Mouse (Mus musculus): ENCODE measurements at regions not wholly inside any gene's neighbourhood (a gene's known extent, or its start where the extent isn't known, plus 50 kb on each side); places are given as distances from the start of the nearest gene placed in this dataset.

- no peak overlapping the region for H3K4me2 ChIP-seq (ENCODE audit: low read length)
- ATAC-seq (replicated peaks; ENCODE audit: low FRiP score, low TSS enrichment, low read depth) (no peak), DNase-seq (ENCODE audit: low spot score) (no peak)
- no peak overlapping the region for H3K4me3 ChIP-seq (ENCODE audit: low read depth, low read length)
- no peaks in the 10 kb centered on the region for H3K27me3 ChIP-seq (replicated peaks; ENCODE audit: control insufficient read depth, insufficient read depth, low read length)
- H3K27ac ChIP-seq (ENCODE audit: low read depth) = no peak overlapping the region
- H3K9me3 ChIP-seq (ENCODE audit: control insufficient read depth, low read length) = no peaks in the 10 kb centered on the region
- no peaks in the 10 kb centered on the region for H3K36me3 ChIP-seq (ENCODE audit: control insufficient read depth, insufficient read depth, low read length)
- WGBS = 60% methylated on average over 6 of the region's 6 CpGs
- no peak overlapping the region for H3K9ac ChIP-seq (ENCODE audit: low read length)
- no peaks in the 10 kb centered on the region for H3K4me1 ChIP-seq (replicated peaks; ENCODE audit: control insufficient read depth, insufficient read depth, low read length)
Observed at GRCm38 (mm10) chr11:109032729-109033128, 111.4 kb downstream of the E030025P04Rik start.

- 15% methylated on average over 3 of the region's 3 CpGs for WGBS
Observed at GRCm38 (mm10) chr11:109030486-109030885, 110.3 kb downstream of the Axin2 start.

DNA sequence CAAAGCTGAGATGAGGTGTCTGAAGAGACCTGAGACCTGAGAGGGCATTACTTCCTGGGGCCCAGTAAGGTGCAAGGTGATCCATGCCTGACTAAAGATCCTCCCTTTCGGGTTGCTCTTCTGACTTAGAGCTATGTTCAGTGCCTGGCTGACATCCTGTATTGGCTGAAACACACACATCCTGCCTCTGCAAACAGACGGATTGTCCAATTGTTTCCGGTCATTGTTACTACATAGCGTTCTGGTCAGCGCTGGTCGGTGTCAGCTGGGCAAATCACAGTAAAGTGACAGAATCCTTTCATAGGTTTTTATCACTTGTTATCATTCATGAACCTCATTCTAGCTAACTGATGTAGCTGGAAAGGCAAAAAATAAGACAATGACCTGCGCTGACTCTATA is 109.7 kb downstream of the Axin2 start:
- H3K9me3 ChIP-seq (ENCODE audit: control insufficient read depth, low read length) = no peaks in the 10 kb centered on the region
- H3K36me3 ChIP-seq (ENCODE audit: control insufficient read depth, insufficient read depth, low read length) = no peaks in the 10 kb centered on the region
- no peak overlapping the region for H3K27ac ChIP-seq (ENCODE audit: low read depth)
- no peak overlapping the region for H3K4me3 ChIP-seq (ENCODE audit: low read depth, low read length)
- ATAC-seq (replicated peaks; ENCODE audit: low FRiP score, low TSS enrichment, low read depth) = no peak
- H3K9ac ChIP-seq (ENCODE audit: low read length) = no peak overlapping the region
- DNase-seq (ENCODE audit: low spot score) = no peak
- H3K4me2 ChIP-seq (ENCODE audit: low read length) = no peak overlapping the region
- H3K4me1 ChIP-seq (replicated peaks; ENCODE audit: control insufficient read depth, insufficient read depth, low read length) = no peaks in the 10 kb centered on the region
- 68% methylated on average over 7 of the region's 7 CpGs for WGBS
- H3K27me3 ChIP-seq (replicated peaks; ENCODE audit: control insufficient read depth, insufficient read depth, low read length) = no peaks in the 10 kb centered on the region

More at GRCm38 (mm10) chr11:109030486-109030885, 110.3 kb downstream of the Axin2 start:
- H3K4me3 ChIP-seq (ENCODE audit: low read depth, low read length) = no peak overlapping the region
- DNase-seq (ENCODE audit: low spot score) = peak; percentile 86
- no peaks in the 10 kb centered on the region for H3K27me3 ChIP-seq (replicated peaks; ENCODE audit: control insufficient read depth, insufficient read depth, low read length)
- H3K4me2 ChIP-seq (ENCODE audit: low read length) = no peak overlapping the region
- no peaks in the 10 kb centered on the region for H3K36me3 ChIP-seq (ENCODE audit: control insufficient read depth, insufficient read depth, low read length)
- no peak overlapping the region for H3K9ac ChIP-seq (ENCODE audit: low read length)
- H3K4me1 ChIP-seq (replicated peaks; ENCODE audit: control insufficient read depth, insufficient read depth, low read length) = no peaks in the 10 kb centered on the region
- H3K9me3 ChIP-seq (ENCODE audit: control insufficient read depth, low read length) = no peaks in the 10 kb centered on the region
- no peak overlapping the region for H3K27ac ChIP-seq (ENCODE audit: low read depth)
- no peak for ATAC-seq (replicated peaks; ENCODE audit: low FRiP score, low TSS enrichment, low read depth)

DNA sequence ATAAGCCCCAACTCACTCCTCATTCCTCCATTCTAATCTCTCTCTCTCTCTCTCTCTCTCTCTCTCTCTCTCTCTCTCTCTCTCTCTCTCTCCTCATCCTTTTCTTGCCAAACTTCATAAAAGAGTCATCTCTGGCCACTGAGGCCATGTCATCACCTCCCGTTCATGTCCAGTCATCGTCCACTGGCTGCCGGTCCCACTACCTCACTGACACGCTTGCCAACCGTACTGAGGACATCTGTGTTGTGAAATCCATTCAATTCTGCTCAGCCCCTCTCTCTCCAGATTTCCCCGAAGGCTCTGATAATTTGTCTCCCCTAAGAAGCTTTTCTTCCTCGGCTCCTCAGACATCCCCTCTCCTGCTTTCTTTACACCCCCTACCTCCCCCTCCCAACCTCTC is 94.7 kb downstream of the Axin2 start:
- Histone ChIP-seq H3K27me3 (replicated peaks; ENCODE audit: control insufficient read depth, insufficient read depth, low read length) (no peaks in the 10 kb centered on the region), H3K4me3 (ENCODE audit: low read depth, low read length) (no peak overlapping the region), H3K9me3 (ENCODE audit: control insufficient read depth, low read length) (no peaks in the 10 kb centered on the region), H3K4me2 (ENCODE audit: low read length) (no peak overlapping the region), H3K4me1 (replicated peaks; ENCODE audit: control insufficient read depth, insufficient read depth, low read length) (no peaks in the 10 kb centered on the region), H3K9ac (ENCODE audit: low read length) (no peak overlapping the region), H3K27ac (ENCODE audit: low read depth) (no peak overlapping the region), H3K36me3 (ENCODE audit: control insufficient read depth, insufficient read depth, low read length) (no peaks in the 10 kb centered on the region)
- no peak for DNase-seq (ENCODE audit: low spot score)
- WGBS = 67% methylated on average over 7 of the region's 7 CpGs
- no peak for ATAC-seq (replicated peaks; ENCODE audit: low FRiP score, low TSS enrichment, low read depth)

DNA sequence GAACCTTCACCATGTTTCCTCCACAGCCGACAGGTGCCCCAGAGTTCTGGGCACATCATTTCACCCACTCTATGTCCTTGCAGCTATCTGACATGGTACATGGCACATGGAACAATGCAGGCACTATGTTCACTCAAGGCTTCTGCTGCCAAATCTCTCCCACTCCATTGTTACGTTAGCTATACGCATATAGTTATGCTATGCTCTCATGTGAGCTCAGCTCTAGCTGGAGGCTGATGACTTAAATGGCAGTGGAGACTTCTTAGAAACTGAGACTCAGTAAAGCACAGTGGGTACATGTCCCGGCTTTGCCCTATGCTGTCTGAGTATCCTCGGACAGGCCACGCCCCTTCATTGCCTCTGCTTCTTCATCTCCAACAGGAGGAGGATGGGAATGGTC is 91.0 kb downstream of the Axin2 start:
- H3K27ac ChIP-seq (ENCODE audit: low read depth) = no peak overlapping the region
- H3K27me3 ChIP-seq (replicated peaks; ENCODE audit: control insufficient read depth, insufficient read depth, low read length) = no peaks in the 10 kb centered on the region
- no peaks in the 10 kb centered on the region for H3K4me1 ChIP-seq (replicated peaks; ENCODE audit: control insufficient read depth, insufficient read depth, low read length)
- no peak overlapping the region for H3K4me2 ChIP-seq (ENCODE audit: low read length)
- no peaks in the 10 kb centered on the region for H3K9me3 ChIP-seq (ENCODE audit: control insufficient read depth, low read length)
- 90% methylated on average over 6 of the region's 6 CpGs for WGBS
- no peak overlapping the region for H3K4me3 ChIP-seq (ENCODE audit: low read depth, low read length)
- no peaks in the 10 kb centered on the region for H3K36me3 ChIP-seq (ENCODE audit: control insufficient read depth, insufficient read depth, low read length)
- ATAC-seq (replicated peaks; ENCODE audit: low FRiP score, low TSS enrichment, low read depth) (no peak), DNase-seq (ENCODE audit: low spot score) (no peak)
- no peak overlapping the region for H3K9ac ChIP-seq (ENCODE audit: low read length)

DNA sequence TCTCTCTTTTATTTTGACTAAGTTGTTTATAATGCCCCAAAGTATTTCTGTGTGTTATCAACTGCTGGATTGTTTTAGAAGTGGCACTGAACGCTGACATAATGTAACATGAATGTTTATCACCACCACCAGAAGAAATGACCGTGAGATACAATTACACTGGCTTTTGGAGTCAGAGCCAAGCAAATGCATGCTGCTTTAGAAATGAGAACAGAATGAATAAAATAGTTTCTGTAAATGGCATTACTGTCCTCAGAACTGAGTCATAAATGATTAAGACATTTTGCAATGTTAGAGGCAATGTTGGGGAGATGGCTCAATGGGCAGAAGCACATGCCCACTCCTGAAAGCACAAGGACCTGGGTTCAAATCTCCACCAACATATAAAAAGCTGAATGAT is 88.7 kb downstream of the Axin2 start:
- no peaks in the 10 kb centered on the region for H3K9me3 ChIP-seq (ENCODE audit: control insufficient read depth, low read length)
- H3K4me3 ChIP-seq (ENCODE audit: low read depth, low read length) = no peak overlapping the region
- no peaks in the 10 kb centered on the region for H3K4me1 ChIP-seq (replicated peaks; ENCODE audit: control insufficient read depth, insufficient read depth, low read length)
- H3K4me2 ChIP-seq (ENCODE audit: low read length) = no peak overlapping the region
- no peak overlapping the region for H3K27ac ChIP-seq (ENCODE audit: low read depth)
- H3K36me3 ChIP-seq (ENCODE audit: control insufficient read depth, insufficient read depth, low read length) = no peaks in the 10 kb centered on the region
- no peak overlapping the region for H3K9ac ChIP-seq (ENCODE audit: low read length)
- no peak for DNase-seq (ENCODE audit: low spot score)
- WGBS = 54% methylated on average over 2 of the region's 2 CpGs
- ATAC-seq (replicated peaks; ENCODE audit: low FRiP score, low TSS enrichment, low read depth) = no peak
- no peaks in the 10 kb centered on the region for H3K27me3 ChIP-seq (replicated peaks; ENCODE audit: control insufficient read depth, insufficient read depth, low read length)

DNA sequence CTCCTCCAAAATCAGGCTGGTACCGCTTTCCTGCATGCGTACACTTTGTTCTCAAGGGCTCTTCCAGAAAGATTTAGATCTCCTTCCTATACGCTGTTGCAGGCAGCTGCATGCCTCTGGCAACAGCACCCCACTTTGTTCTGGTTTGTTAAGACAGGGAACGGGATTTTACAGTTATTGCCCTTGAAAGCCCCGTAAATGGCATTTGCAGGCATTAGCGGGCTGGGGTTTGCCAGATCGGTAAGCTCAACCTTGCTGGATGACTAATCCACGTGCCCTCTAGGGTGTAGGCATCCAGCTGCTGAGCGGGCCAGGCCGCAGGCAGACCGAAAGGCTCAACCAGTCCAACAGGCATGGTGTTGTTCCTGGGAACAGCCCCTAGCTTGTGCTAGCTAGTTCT is 85.5 kb downstream of the Axin2 start:
- ATAC-seq (replicated peaks; ENCODE audit: low FRiP score, low TSS enrichment, low read depth) (no peak), DNase-seq (ENCODE audit: low spot score) (no peak)
- Histone ChIP-seq H3K4me2 (ENCODE audit: low read length) (no peak overlapping the region), H3K4me1 (replicated peaks; ENCODE audit: control insufficient read depth, insufficient read depth, low read length) (no peaks in the 10 kb centered on the region), H3K27me3 (replicated peaks; ENCODE audit: control insufficient read depth, insufficient read depth, low read length) (no peaks in the 10 kb centered on the region), H3K4me3 (ENCODE audit: low read depth, low read length) (no peak overlapping the region), H3K27ac (ENCODE audit: low read depth) (no peak overlapping the region), H3K9ac (ENCODE audit: low read length) (no peak overlapping the region), H3K36me3 (ENCODE audit: control insufficient read depth, insufficient read depth, low read length) (no peaks in the 10 kb centered on the region), H3K9me3 (ENCODE audit: control insufficient read depth, low read length) (peaks cover 8% of the 10 kb centered on the region)
- 89% methylated on average over 11 of the region's 11 CpGs for WGBS

Measured in intestine, embryonic 14.5 days (tissue).